Mouse (Mus musculus): ENCODE data around the gene Pax6. TPM values are rescaled to one million over a fixed set of nuclear protein-coding genes. Genes with fewer than 3 reads are reported as not detected.

The Pax6 gene
- polyA plus RNA-seq, 1 experiment from 2014 or later = not detected

- no peak for ATAC-seq (ENCODE audit: borderline replicate concordance, extremely low read depth, low FRiP score, low TSS enrichment)
- no peaks in the 10 kb centered on the region for H3K36me3 ChIP-seq
- H3K27ac ChIP-seq = no peak overlapping the region
- H3K27me3 ChIP-seq = peaks cover 97% of the 10 kb centered on the region
- H3K4me3 ChIP-seq = no peak overlapping the region
- WGBS = 2% methylated on average over 23 of the region's 24 CpGs
- no peak overlapping the region for H3K9ac ChIP-seq
- H3K4me1 ChIP-seq = peaks cover 12% of the 10 kb centered on the region
- H3K9me3 ChIP-seq = no peaks in the 10 kb centered on the region
- no peak overlapping the region for H3K4me2 ChIP-seq
Measured at GRCm38 (mm10) chr2:105680146-105680998, 11.7 kb downstream of the Pax6 start.

- ATAC-seq (ENCODE audit: borderline replicate concordance, extremely low read depth, low FRiP score, low TSS enrichment) = no peak
- H3K9me3 ChIP-seq = no peaks in the 10 kb centered on the region
- no peak overlapping the region for H3K4me2 ChIP-seq
- H3K27me3 ChIP-seq = peaks cover 97% of the 10 kb centered on the region
- H3K27ac ChIP-seq = no peak overlapping the region
- H3K4me3 ChIP-seq = no peak overlapping the region
- no peak overlapping the region for H3K9ac ChIP-seq
- H3K36me3 ChIP-seq = no peaks in the 10 kb centered on the region
- H3K4me1 ChIP-seq = peaks cover 5% of the 10 kb centered on the region
- 3% methylated on average over 30 of the region's 30 CpGs for WGBS
Measured at GRCm38 (mm10) chr2:105680999-105681710, 12.5 kb downstream of the Pax6 start.

GRCm38 (mm10) chr2:105682011-105682501 is 13.4 kb downstream of the Pax6 start:
- Histone ChIP-seq H3K9ac (no peak overlapping the region), H3K4me1 (no peaks in the 10 kb centered on the region), H3K36me3 (no peaks in the 10 kb centered on the region), H3K4me2 (no peak overlapping the region), H3K27me3 (peaks cover 97% of the 10 kb centered on the region), H3K4me3 (peak overlapping the region; percentile 1; the same call in 1 of the 2 replicates), H3K9me3 (no peaks in the 10 kb centered on the region), H3K27ac (no peak overlapping the region)
- WGBS = under 1% methylated on average over 23 of the region's 23 CpGs
- no peak for ATAC-seq (ENCODE audit: borderline replicate concordance, extremely low read depth, low FRiP score, low TSS enrichment)

GRCm38 (mm10) chr2:105682634-105683351 is 14.1 kb downstream of the Pax6 start:
- Histone ChIP-seq H3K4me1 (no peaks in the 10 kb centered on the region), H3K27me3 (peaks cover 97% of the 10 kb centered on the region), H3K36me3 (no peaks in the 10 kb centered on the region), H3K9ac (no peak overlapping the region), H3K9me3 (no peaks in the 10 kb centered on the region), H3K4me3 (no peak overlapping the region), H3K27ac (no peak overlapping the region), H3K4me2 (no peak overlapping the region)
- whole genome bisulfite sequencing = 2% methylated on average over 21 of the region's 21 CpGs
- no peak for ATAC-seq (ENCODE audit: borderline replicate concordance, extremely low read depth, low FRiP score, low TSS enrichment)

GRCm38 (mm10) chr2:105683771-105684410 is 15.2 kb downstream of the Pax6 start:
- Histone ChIP-seq H3K4me3 (no peak overlapping the region), H3K4me1 (0 out of 2 replicates have a peak, but pooled peaks cover 5% of the 10 kb centered on the region), H3K4me2 (no peak overlapping the region), H3K36me3 (no peaks in the 10 kb centered on the region), H3K27ac (no peak overlapping the region), H3K27me3 (peaks cover 97% of the 10 kb centered on the region), H3K9ac (no peak overlapping the region), H3K9me3 (no peaks in the 10 kb centered on the region)
- 2% methylated on average over 22 of the region's 22 CpGs for WGBS
- ATAC-seq (ENCODE audit: borderline replicate concordance, extremely low read depth, low FRiP score, low TSS enrichment) = no peak

- 0 out of 2 replicates have a peak, but pooled peaks cover 7% of the 10 kb centered on the region for H3K4me1 ChIP-seq
- H3K9ac ChIP-seq = no peak overlapping the region
- no peaks in the 10 kb centered on the region for H3K36me3 ChIP-seq
- H3K4me3 ChIP-seq = no peak overlapping the region
- no peak overlapping the region for H3K4me2 ChIP-seq
- no peak overlapping the region for H3K27ac ChIP-seq
- WGBS = 4% methylated on average over 11 of the region's 11 CpGs
- ATAC-seq (ENCODE audit: borderline replicate concordance, extremely low read depth, low FRiP score, low TSS enrichment) = no peak
- H3K9me3 ChIP-seq = no peaks in the 10 kb centered on the region
- peaks cover 97% of the 10 kb centered on the region for H3K27me3 ChIP-seq
Measured at GRCm38 (mm10) chr2:105684991-105685650, 16.4 kb downstream of the Pax6 start.

- no peaks in the 10 kb centered on the region for H3K36me3 ChIP-seq
- H3K27ac ChIP-seq = no peak overlapping the region
- ATAC-seq (ENCODE audit: borderline replicate concordance, extremely low read depth, low FRiP score, low TSS enrichment) = no peak
- H3K4me2 ChIP-seq = no peak overlapping the region
- peaks cover 97% of the 10 kb centered on the region for H3K27me3 ChIP-seq
- no peak overlapping the region for H3K9ac ChIP-seq
- H3K4me1 ChIP-seq = 0 out of 2 replicates have a peak, but pooled peaks cover 7% of the 10 kb centered on the region
- H3K9me3 ChIP-seq = no peaks in the 10 kb centered on the region
- 5% methylated on average over 11 of the region's 11 CpGs for WGBS
- no peak overlapping the region for H3K4me3 ChIP-seq
Measured at GRCm38 (mm10) chr2:105685651-105686050, 17.0 kb downstream of the Pax6 start.

GRCm38 (mm10) chr2:105686363-105687316 is 17.9 kb downstream of the Pax6 start:
- no peak overlapping the region for H3K9ac ChIP-seq

GRCm38 (mm10) chr2:105687317-105687991 is 18.8 kb downstream of the Pax6 start:
- Histone ChIP-seq H3K4me2 (peak overlapping the region; percentile 38), H3K27me3 (peaks cover 97% of the 10 kb centered on the region), H3K9ac (no peak overlapping the region), H3K4me1 (0 out of 2 replicates have a peak, but pooled peaks cover 7% of the 10 kb centered on the region), H3K9me3 (no peaks in the 10 kb centered on the region), H3K36me3 (no peaks in the 10 kb centered on the region), H3K27ac (no peak overlapping the region), H3K4me3 (peak overlapping the region; percentile 11; the same call in 1 of the 2 replicates)
- ATAC-seq (ENCODE audit: borderline replicate concordance, extremely low read depth, low FRiP score, low TSS enrichment) = peak; percentile 61
- WGBS = 2% methylated on average over 13 of the region's 13 CpGs

More at GRCm38 (mm10) chr2:105686363-105687316, 17.9 kb downstream of the Pax6 start:
- no peak for ATAC-seq (ENCODE audit: borderline replicate concordance, extremely low read depth, low FRiP score, low TSS enrichment)
- peaks cover 97% of the 10 kb centered on the region for H3K27me3 ChIP-seq
- H3K4me1 ChIP-seq = 0 out of 2 replicates have a peak, but pooled peaks cover 7% of the 10 kb centered on the region
- WGBS = 3% methylated on average over 30 of the region's 36 CpGs
- H3K4me2 ChIP-seq = no peak overlapping the region
- no peaks in the 10 kb centered on the region for H3K36me3 ChIP-seq
- H3K4me3 ChIP-seq = no peak overlapping the region
- no peak overlapping the region for H3K27ac ChIP-seq
- no peaks in the 10 kb centered on the region for H3K9me3 ChIP-seq

All from lung, embryonic 15.5 days (tissue).